Mouse (Mus musculus): ENCODE measurements around the gene Wbp2. TPM values are rescaled to one million over a fixed set of nuclear protein-coding genes. Genes with fewer than 3 reads are reported as not detected.

The Wbp2 gene
- polyA plus RNA-seq, 1 experiment = 135 TPM

DNA sequence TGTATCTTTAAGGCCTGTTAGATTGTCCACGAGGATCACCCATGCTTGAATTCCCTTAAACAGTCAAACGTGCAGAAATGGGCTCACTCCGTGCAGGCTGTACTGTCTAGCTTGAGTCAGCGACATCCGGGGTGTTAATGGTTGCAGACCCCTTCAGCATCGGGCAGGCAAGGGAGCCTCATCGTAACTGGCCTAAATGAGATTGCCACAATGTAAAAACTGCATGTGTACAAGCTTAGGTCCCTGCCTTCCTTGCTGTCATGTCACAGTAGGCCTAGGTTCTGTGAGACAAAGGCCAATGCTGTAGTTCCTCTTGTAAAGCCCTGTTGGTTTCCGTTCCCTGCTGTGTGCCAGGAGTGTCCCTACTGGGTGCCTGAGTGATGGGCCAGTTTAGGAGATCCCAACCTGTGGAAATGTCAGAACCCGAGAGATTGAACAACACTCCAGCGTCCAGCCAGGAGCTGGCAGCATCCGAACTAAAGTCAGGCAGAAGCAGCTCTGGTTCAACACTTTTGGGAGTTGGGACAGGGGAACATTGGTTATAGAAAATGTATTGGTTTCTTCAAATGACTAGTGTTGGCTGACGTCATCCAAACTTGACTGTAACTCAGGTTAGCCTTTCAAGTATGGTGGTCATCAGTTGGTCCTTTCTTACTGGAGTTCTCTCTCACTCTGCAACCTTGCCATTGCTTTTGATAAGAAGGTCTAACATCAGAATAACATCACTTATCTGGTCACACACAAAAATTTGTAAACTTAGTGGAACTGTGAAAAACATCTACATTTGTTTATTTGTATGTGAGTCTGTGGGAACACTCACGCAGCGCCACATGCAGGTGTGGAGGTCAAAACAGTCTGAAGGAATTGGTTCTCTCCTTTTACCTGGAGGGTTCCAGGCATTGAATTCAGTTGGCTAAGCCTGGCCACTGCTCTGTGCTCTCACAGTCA, 55.6 kb downstream of the Wbp2 start:
- peak overlapping the region; percentile 99 for H3K27ac ChIP-seq (ENCODE audit: insufficient read depth, low read length)
- DNase-seq (ENCODE audit: low read depth in 1 of 2, low spot score in 2 of 2) = peak; percentile 37 to 46
- H3K4me3 ChIP-seq (ENCODE audit: extremely low read depth, insufficient read depth, insufficient read length) = peak overlapping the region; percentile 71
- no peaks in the 10 kb centered on the region; the same call in 1 of the 2 replicates for H3K36me3 ChIP-seq (ENCODE audit: control insufficient read depth, insufficient read depth, low read length)
- H3K27me3 ChIP-seq (ENCODE audit: control insufficient read depth, insufficient read depth, low read length) = no peaks in the 10 kb centered on the region
- no peaks in the 10 kb centered on the region; the same call in 1 of the 2 replicates for H3K4me1 ChIP-seq (ENCODE audit: control insufficient read depth, insufficient read depth, insufficient read length)
- TF ChIP-seq POLR2A (IDR thresholded peaks at IDR 0.05; ENCODE audit: low read depth, low read length) (peak; percentile 45), CTCF (IDR thresholded peaks at IDR 0.05; ENCODE audit: extremely low read depth, insufficient read depth, insufficient read length, insufficient replicate concordance) (no peak)
- WGBS = 25% methylated on average over 14 of the region's 14 CpGs

DNA sequence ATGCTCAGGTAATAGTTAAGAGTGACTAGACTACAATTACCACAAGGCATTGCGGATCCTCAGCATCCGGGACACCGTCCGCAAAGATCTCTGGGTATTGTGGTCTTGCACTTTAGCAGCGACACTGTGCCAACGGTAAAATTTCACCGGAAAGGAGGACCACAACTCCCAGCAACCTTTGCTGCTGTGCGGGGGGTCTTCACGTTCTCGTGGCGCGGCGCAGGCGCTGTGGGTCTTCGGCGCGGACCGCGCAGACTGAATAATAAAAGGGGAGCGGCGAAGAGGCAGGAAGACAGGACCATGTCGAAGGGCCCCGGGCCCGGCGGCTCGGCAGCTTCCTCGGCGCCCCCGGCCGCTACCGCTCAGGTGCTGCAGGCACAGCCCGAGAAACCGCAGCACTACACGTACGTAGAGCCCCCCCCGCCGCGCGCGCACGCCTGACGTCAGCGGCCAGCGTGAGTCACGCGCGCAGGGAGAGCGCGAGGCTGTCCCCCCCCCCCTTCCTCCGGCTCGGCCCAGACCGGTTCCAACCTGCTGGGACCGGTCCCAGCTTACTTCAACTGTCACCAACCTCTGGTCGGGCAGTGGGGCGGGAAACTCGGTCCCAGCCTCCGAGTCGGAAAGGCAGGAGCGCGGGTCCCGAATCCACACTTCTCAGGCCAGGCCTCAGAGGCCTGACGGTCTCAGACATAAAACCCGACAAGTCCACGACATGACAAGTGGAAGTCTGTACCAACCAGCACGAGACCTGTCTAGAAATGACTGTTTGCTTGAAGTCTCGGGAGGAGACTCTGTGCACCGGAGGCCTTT, 56.5 kb downstream of the Wbp2 start, which contains the start of gene Unk:
Gene Unk, plus strand, starts transcription at position 235 of the 810 bp plus-strand sequence.
- H3K4me1 ChIP-seq (ENCODE audit: control insufficient read depth, insufficient read depth, insufficient read length) = no peaks in the 10 kb centered on the region; the same call in 1 of the 2 replicates
- no peak for TF ChIP-seq CTCF (IDR thresholded peaks at IDR 0.05; ENCODE audit: extremely low read depth, insufficient read depth, insufficient read length, insufficient replicate concordance)
- TF ChIP-seq POLR2A (IDR thresholded peaks at IDR 0.05; ENCODE audit: low read depth, low read length) = peak; percentile 56; the same call in 1 of the 2 replicates
- H3K27me3 ChIP-seq (ENCODE audit: control insufficient read depth, insufficient read depth, low read length) = no peaks in the 10 kb centered on the region
- no peaks in the 10 kb centered on the region; the same call in 1 of the 2 replicates for H3K36me3 ChIP-seq (ENCODE audit: control insufficient read depth, insufficient read depth, low read length)
- peak within 1 kb of the TSS; percentile 71 for H3K4me3 ChIP-seq (ENCODE audit: extremely low read depth, insufficient read depth, insufficient read length)
- peak within 1 kb of the TSS; percentile 99 for H3K27ac ChIP-seq (ENCODE audit: insufficient read depth, low read length)
- WGBS = under 1% methylated on average over 65 of the region's 67 CpGs
- DNase-seq (ENCODE audit: low read depth in 1 of 2, low spot score in 2 of 2) = peak; percentile 95 to 98

GRCm38 (mm10) chr11:116029086-116029865, 57.5 kb downstream of the Wbp2 start:
- DNase-seq (ENCODE audit: low read depth in 1 of 2, low spot score in 2 of 2) = no peak
- TF ChIP-seq POLR2A (IDR thresholded peaks at IDR 0.05; ENCODE audit: low read depth, low read length) = no peak
- H3K27me3 ChIP-seq (ENCODE audit: control insufficient read depth, insufficient read depth, low read length) = no peaks in the 10 kb centered on the region
- no peaks in the 10 kb centered on the region; the same call in 1 of the 2 replicates for H3K4me1 ChIP-seq (ENCODE audit: control insufficient read depth, insufficient read depth, insufficient read length)
- no peak overlapping the region for H3K4me3 ChIP-seq (ENCODE audit: extremely low read depth, insufficient read depth, insufficient read length)
- H3K36me3 ChIP-seq (ENCODE audit: control insufficient read depth, insufficient read depth, low read length) = no peaks in the 10 kb centered on the region
- no peak overlapping the region for H3K27ac ChIP-seq (ENCODE audit: insufficient read depth, low read length)
- WGBS = 79% methylated on average over 6 of the region's 6 CpGs

Other genes with a start within 250 kb of the Wbp2 start
- 1.6 and 1.7 TPM in 2 replicates for gene Myo15b, start 228.6 kb downstream of the Wbp2 start, polyA plus RNA-seq (2012; rRNA removed)
- gene Smim5, start 187.0 kb downstream of the Wbp2 start, polyA plus RNA-seq (2012; rRNA removed) = 5.7 and 8.0 TPM in 2 replicates
- 0.19 and 0.54 TPM in 2 replicates for gene Smim6, start 175.0 kb downstream of the Wbp2 start, polyA plus RNA-seq (2012; rRNA removed)
- 19.9 and 26.7 TPM in 2 replicates for gene Sap30bp, start 153.7 kb downstream of the Wbp2 start, polyA plus RNA-seq (2012; rRNA removed)
- gene Recql5, start 153.5 kb downstream of the Wbp2 start, polyA plus RNA-seq (2012; rRNA removed) = 28.7 and 32.1 TPM in 2 replicates
- gene Itgb4, start 112.3 kb downstream of the Wbp2 start, polyA plus RNA-seq (2012; rRNA removed) = 2.5 and 2.8 TPM in 2 replicates
- gene Galk1, start 74.3 kb downstream of the Wbp2 start, polyA plus RNA-seq (2012; rRNA removed) = 30.8 and 39.4 TPM in 2 replicates
- 161 and 200 TPM in 2 replicates for gene H3f3b, start 59.0 kb downstream of the Wbp2 start, polyA plus RNA-seq (2012; rRNA removed)
- gene Unk, start 56.7 kb downstream of the Wbp2 start, polyA plus RNA-seq (2012; rRNA removed) = 37.9 and 64.9 TPM in 2 replicates
- gene Unc13d, start 9.0 kb downstream of the Wbp2 start, polyA plus RNA-seq (2012; rRNA removed) = 49.4 and 65.0 TPM in 2 replicates
- gene Trim47, start 40.2 kb upstream of the Wbp2 start, polyA plus RNA-seq (2012; rRNA removed) = 19.4 and 26.1 TPM in 2 replicates
- gene Trim65, start 44.1 kb upstream of the Wbp2 start, polyA plus RNA-seq (2012; rRNA removed) = 23.7 and 26.0 TPM in 2 replicates
- gene Mrpl38, start 51.9 kb upstream of the Wbp2 start, polyA plus RNA-seq (2012; rRNA removed) = 37.3 and 40.3 TPM in 2 replicates
- 13.3 and 14.0 TPM in 2 replicates for gene Fbf1, start 81.2 kb upstream of the Wbp2 start, polyA plus RNA-seq (2012; rRNA removed)
- gene Ten1, start 111.9 kb upstream of the Wbp2 start, polyA plus RNA-seq (2012; rRNA removed) = 18.3 and 24.0 TPM in 2 replicates
- 12.9 TPM in 2 replicates for gene Acox1, start 112.0 kb upstream of the Wbp2 start, polyA plus RNA-seq (2012; rRNA removed)
- 0.07 and 0.18 TPM in 2 replicates for gene Evpl, start 151.1 kb upstream of the Wbp2 start, polyA plus RNA-seq (2012; rRNA removed)
- 25.4 and 27.0 TPM in 2 replicates for gene Srp68, start 187.2 kb upstream of the Wbp2 start, polyA plus RNA-seq (2012; rRNA removed)
- 0.08 TPM in 1 of 2 replicates, not detected in the other for gene Galr2, start 193.9 kb upstream of the Wbp2 start, polyA plus RNA-seq (2012; rRNA removed)
- 20.2 and 21.8 TPM in 2 replicates for gene Exoc7, start 220.2 kb upstream of the Wbp2 start, polyA plus RNA-seq (2012; rRNA removed)
- 0.47 and 0.59 TPM in 2 replicates for gene Foxj1, start 248.4 kb upstream of the Wbp2 start, polyA plus RNA-seq (2012; rRNA removed)

Data from spleen, adult 2 months (tissue).